Mouse (Mus musculus): ENCODE results near the gene Lrrc2. TPM values are rescaled to one million over a fixed set of nuclear protein-coding genes. Genes with fewer than 3 reads are reported as not detected.

Lrrc2 gene
- total and polyA plus RNA-seq, 2 experiments from 2014 or later = 11.4 to 14.6 TPM

DNA sequence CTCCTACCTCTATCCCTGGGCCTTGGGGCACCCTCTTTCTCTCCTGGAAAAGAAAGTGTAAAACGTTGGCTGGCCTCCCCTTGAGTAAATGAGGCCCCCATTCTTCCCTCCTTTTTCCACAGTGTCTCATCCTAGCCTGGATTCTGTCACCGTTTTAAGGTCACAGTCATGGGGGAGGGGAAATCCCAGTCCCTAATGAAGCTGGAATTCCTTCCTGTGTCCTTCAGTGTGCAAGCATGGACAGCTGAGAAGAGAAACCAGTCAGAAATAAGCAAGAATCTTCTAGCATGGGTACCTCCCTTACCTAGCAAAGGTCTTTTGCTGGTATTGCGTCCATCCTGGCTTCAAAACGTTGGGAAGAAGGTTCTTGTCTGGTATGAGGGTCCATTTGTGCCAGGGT lies 37.8 kb downstream of the Lrrc2 start:
- DNase-seq (ENCODE audit: low spot score) (no peak), ATAC-seq (ENCODE audit: insufficient read depth, low read depth) (no peak)
- Histone ChIP-seq H3K9me3 (replicated peaks; ENCODE audit: control insufficient read depth, low read length) (no peaks in the 10 kb centered on the region; the same call in 1 of the 2 replicates), H3K4me2 (ENCODE audit: low read depth, low read length) (no peak overlapping the region), H3K36me3 (replicated peaks; ENCODE audit: control insufficient read depth, insufficient read depth, low read length) (no peaks in the 10 kb centered on the region), H3K9ac (replicated peaks; ENCODE audit: low read depth, low read length) (no peak overlapping the region), H3K4me3 (ENCODE audit: low read depth, low read length) (no peak overlapping the region), H3K27me3 (ENCODE audit: control insufficient read depth, insufficient read depth, low read length) (no peaks in the 10 kb centered on the region), H3K27ac (ENCODE audit: low read depth) (no peak overlapping the region), H3K4me1 (ENCODE audit: control insufficient read depth, insufficient read depth) (0 out of 2 replicates have a peak, but pooled peaks cover 6% of the 10 kb centered on the region)
- no peak for TF ChIP-seq EP300 (IDR thresholded peaks at IDR 0.05; ENCODE audit: low read depth)
- TF ChIP-seq CTCF (IDR thresholded peaks at IDR 0.05; ENCODE audit: low read depth) = no peak
- 39% methylated on average over 4 of the region's 4 CpGs for WGBS

DNA sequence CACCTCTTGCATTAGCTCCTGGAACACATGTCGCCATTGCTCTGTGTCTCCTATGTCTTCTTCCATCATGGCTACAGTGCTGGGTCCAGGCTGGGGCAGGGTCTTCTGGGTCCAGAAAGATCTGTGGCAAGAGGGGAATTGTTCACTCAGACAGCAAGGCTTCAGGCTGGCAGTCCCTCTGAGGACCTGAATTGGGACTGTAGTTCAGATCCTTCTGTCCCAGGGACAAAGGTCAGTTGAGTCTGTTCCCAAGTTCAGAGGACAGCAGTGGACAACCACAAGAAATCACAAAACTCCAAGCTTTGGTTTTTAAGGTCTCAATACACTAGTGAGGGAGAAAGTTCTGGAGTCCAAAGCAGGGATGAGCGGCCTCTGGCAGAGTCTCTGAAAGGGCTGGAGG lies 38.2 kb downstream of the Lrrc2 start:
- ATAC-seq (ENCODE audit: insufficient read depth, low read depth) (no peak), DNase-seq (ENCODE audit: low spot score) (no peak)
- 95% methylated on average over 2 of the region's 2 CpGs for WGBS
- Histone ChIP-seq H3K36me3 (replicated peaks; ENCODE audit: control insufficient read depth, insufficient read depth, low read length) (no peaks in the 10 kb centered on the region), H3K4me3 (ENCODE audit: low read depth, low read length) (no peak overlapping the region), H3K4me2 (ENCODE audit: low read depth, low read length) (0 out of 2 replicates have a peak overlapping the region, but pooled peaks have one; percentile 15), H3K27ac (ENCODE audit: low read depth) (no peak overlapping the region), H3K27me3 (ENCODE audit: control insufficient read depth, insufficient read depth, low read length) (no peaks in the 10 kb centered on the region), H3K4me1 (ENCODE audit: control insufficient read depth, insufficient read depth) (0 out of 2 replicates have a peak, but pooled peaks cover 6% of the 10 kb centered on the region), H3K9ac (replicated peaks; ENCODE audit: low read depth, low read length) (no peak overlapping the region), H3K9me3 (replicated peaks; ENCODE audit: control insufficient read depth, low read length) (no peaks in the 10 kb centered on the region; the same call in 1 of the 2 replicates)
- TF ChIP-seq EP300 (IDR thresholded peaks at IDR 0.05; ENCODE audit: low read depth) (no peak), CTCF (IDR thresholded peaks at IDR 0.05; ENCODE audit: low read depth) (no peak)

- Histone ChIP-seq H3K9ac (replicated peaks; ENCODE audit: low read depth, low read length) (no peak within 1 kb of the TSS), H3K27me3 (ENCODE audit: control insufficient read depth, insufficient read depth, low read length) (no peaks in the 10 kb centered on the region), H3K36me3 (replicated peaks; ENCODE audit: control insufficient read depth, insufficient read depth, low read length) (no peaks in the 10 kb centered on the region), H3K4me3 (ENCODE audit: low read depth, low read length) (no peak within 1 kb of the TSS), H3K4me1 (ENCODE audit: control insufficient read depth, insufficient read depth) (0 out of 2 replicates have a peak, but pooled peaks cover 6% of the 10 kb centered on the region), H3K9me3 (replicated peaks; ENCODE audit: control insufficient read depth, low read length) (no peaks in the 10 kb centered on the region; the same call in 1 of the 2 replicates), H3K4me2 (ENCODE audit: low read depth, low read length) (0 out of 2 replicates have a peak within 1 kb of the TSS, but pooled peaks have one; percentile 15), H3K27ac (ENCODE audit: low read depth) (no peak within 1 kb of the TSS)
- TF ChIP-seq EP300 (IDR thresholded peaks at IDR 0.05; ENCODE audit: low read depth) (no peak), CTCF (IDR thresholded peaks at IDR 0.05; ENCODE audit: low read depth) (no peak)
- no peak for ATAC-seq (ENCODE audit: insufficient read depth, low read depth)
- DNase-seq (ENCODE audit: low spot score) = no peak
- 49% methylated on average over 6 of the region's 6 CpGs for WGBS
Measured at GRCm38 (mm10) chr9:110990204-110990603, 38.9 kb downstream of the Lrrc2 start, which contains the start of gene Rtp3. Gene Rtp3 (minus strand): TSS chr9:110990583.

GRCm38 (mm10) chr9:110993281-110993709 lies 42.0 kb downstream of the Lrrc2 start:
- no peak for TF ChIP-seq EP300 (IDR thresholded peaks at IDR 0.05; ENCODE audit: low read depth)
- no peak for TF ChIP-seq CTCF (IDR thresholded peaks at IDR 0.05; ENCODE audit: low read depth)
- no peak for ATAC-seq (ENCODE audit: insufficient read depth, low read depth)
- WGBS = 40% methylated on average over 3 of the region's 3 CpGs

DNA sequence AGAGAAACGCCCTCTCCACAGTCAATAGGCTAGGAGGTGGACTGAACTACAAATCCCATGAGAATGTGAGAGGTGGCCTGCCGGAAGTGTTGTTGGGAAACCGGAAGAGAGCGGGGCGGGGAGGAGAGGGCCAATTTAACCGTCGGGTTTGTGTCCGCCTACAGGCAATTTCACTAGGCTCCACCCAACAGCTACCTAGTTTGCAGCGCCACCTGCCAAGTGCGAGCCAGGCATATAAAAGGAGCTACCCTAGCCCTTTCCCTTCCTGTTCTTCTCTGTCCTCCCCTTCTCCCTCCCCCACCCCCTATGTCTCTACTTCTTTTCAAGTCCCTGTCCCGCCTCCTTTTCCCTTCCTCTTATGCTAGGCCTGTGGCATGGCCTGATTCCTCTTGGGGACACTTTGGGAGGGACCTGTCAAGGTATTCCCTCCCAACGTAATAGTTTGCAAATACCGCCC lies 43.4 kb downstream of the Lrrc2 start:
- 8% methylated on average over 13 of the region's 13 CpGs for WGBS
- Histone ChIP-seq H3K9ac (replicated peaks; ENCODE audit: low read depth, low read length) (peak overlapping the region; percentile 56; the same call in 1 of the 2 replicates), H3K27me3 (ENCODE audit: control insufficient read depth, insufficient read depth, low read length) (no peaks in the 10 kb centered on the region), H3K4me3 (ENCODE audit: low read depth, low read length) (peak overlapping the region; percentile 46), H3K36me3 (replicated peaks; ENCODE audit: control insufficient read depth, insufficient read depth, low read length) (no peaks in the 10 kb centered on the region), H3K4me2 (ENCODE audit: low read depth, low read length) (peak overlapping the region; percentile 65), H3K27ac (ENCODE audit: low read depth) (peak overlapping the region; percentile 61), H3K4me1 (ENCODE audit: control insufficient read depth, insufficient read depth) (no peaks in the 10 kb centered on the region), H3K9me3 (replicated peaks; ENCODE audit: control insufficient read depth, low read length) (no peaks in the 10 kb centered on the region)
- DNase-seq (ENCODE audit: low spot score) = peak; percentile 91
- ATAC-seq (ENCODE audit: insufficient read depth, low read depth) = peak; percentile 85
- TF ChIP-seq EP300 (IDR thresholded peaks at IDR 0.05; ENCODE audit: low read depth) (no peak), CTCF (IDR thresholded peaks at IDR 0.05; ENCODE audit: low read depth) (peak; percentile 27)

More at GRCm38 (mm10) chr9:110993281-110993709, 42.0 kb downstream of the Lrrc2 start:
- Histone ChIP-seq H3K36me3 (replicated peaks; ENCODE audit: control insufficient read depth, insufficient read depth, low read length) (no peaks in the 10 kb centered on the region), H3K4me2 (ENCODE audit: low read depth, low read length) (no peak overlapping the region), H3K27ac (ENCODE audit: low read depth) (no peak overlapping the region), H3K4me3 (ENCODE audit: low read depth, low read length) (no peak overlapping the region), H3K9ac (replicated peaks; ENCODE audit: low read depth, low read length) (no peak overlapping the region), H3K27me3 (ENCODE audit: control insufficient read depth, insufficient read depth, low read length) (no peaks in the 10 kb centered on the region), H3K4me1 (ENCODE audit: control insufficient read depth, insufficient read depth) (0 out of 2 replicates have a peak, but pooled peaks cover 6% of the 10 kb centered on the region), H3K9me3 (replicated peaks; ENCODE audit: control insufficient read depth, low read length) (no peaks in the 10 kb centered on the region)
- peak; percentile 38 for DNase-seq (ENCODE audit: low spot score)

- Histone ChIP-seq H3K36me3 (replicated peaks; ENCODE audit: control insufficient read depth, insufficient read depth, low read length) (no peaks in the 10 kb centered on the region), H3K27me3 (ENCODE audit: control insufficient read depth, insufficient read depth, low read length) (no peaks in the 10 kb centered on the region), H3K27ac (ENCODE audit: low read depth) (no peak overlapping the region), H3K9ac (replicated peaks; ENCODE audit: low read depth, low read length) (no peak overlapping the region), H3K4me2 (ENCODE audit: low read depth, low read length) (no peak overlapping the region), H3K9me3 (replicated peaks; ENCODE audit: control insufficient read depth, low read length) (no peaks in the 10 kb centered on the region), H3K4me1 (ENCODE audit: control insufficient read depth, insufficient read depth) (no peaks in the 10 kb centered on the region), H3K4me3 (ENCODE audit: low read depth, low read length) (no peak overlapping the region)
- DNase-seq (ENCODE audit: low spot score) = peak; percentile 91
- TF ChIP-seq EP300 (IDR thresholded peaks at IDR 0.05; ENCODE audit: low read depth) (no peak), CTCF (IDR thresholded peaks at IDR 0.05; ENCODE audit: low read depth) (peak; percentile 100)
- WGBS = 0% methylated on average over 5 of the region's 5 CpGs
- peak; percentile 50 for ATAC-seq (ENCODE audit: insufficient read depth, low read depth)
Measured at GRCm38 (mm10) chr9:110997245-110997644, 45.9 kb downstream of the Lrrc2 start.

Data from heart, postnatal 0 days (tissue).